Mouse (Mus musculus) spleen, adult 2 months (tissue): ENCODE measurements around the gene Reep6.

Source experiments
- CTCF ChIP-seq: fragments of 200-500 bp; IDR thresholded peaks from 2 replicates; pipeline ENCODE4 v1.5.1; 2011; ENCODE audit warnings: mild to moderate bottlenecking, inconsistent platforms; ENCODE audit not compliant: insufficient read depth, insufficient read length, insufficient replicate concordance; ENCODE audit errors: extremely low read depth
- POLR2A ChIP-seq: fragments of 200-500 bp; IDR thresholded peaks from 2 replicates; pipeline ENCODE4 v1.6.1; 2011; ENCODE audit warnings: low read depth, low read length, inconsistent platforms

DNA sequence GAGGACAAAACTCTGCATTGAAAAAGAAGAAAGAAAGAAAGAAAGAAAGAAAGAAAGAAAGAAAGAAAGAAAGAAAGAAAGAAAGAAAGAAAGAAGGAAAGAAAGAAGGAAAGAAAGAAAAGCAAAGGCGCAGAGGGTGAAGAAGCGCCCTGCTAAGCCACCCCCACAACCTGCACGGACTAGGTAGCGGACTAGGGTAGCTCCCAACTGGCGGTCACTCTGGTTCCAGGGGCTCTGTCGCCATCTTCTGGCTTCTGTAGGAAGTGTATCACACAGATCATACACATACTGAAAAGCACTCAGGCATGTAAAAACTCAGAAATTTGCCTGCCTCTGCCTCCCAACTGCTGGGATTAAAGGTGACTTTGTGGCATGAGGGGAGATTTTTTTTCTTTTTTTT, 44.3 kb downstream of the Reep6 start:
- TF ChIP-seq POLR2A: no peak
- no peak for TF ChIP-seq CTCF
